Mouse (Mus musculus): ENCODE results near the gene Slc35g1. TPM values are rescaled to one million over a fixed set of nuclear protein-coding genes. Genes with fewer than 3 reads are reported as not detected.
A peak's percentile ranks its signal among the peaks of the same experiment; 100 is the strongest.

The Slc35g1 gene
- polyA plus RNA-seq (2015; fragmentation: Nextera tagmentation; extraction: Ambion mirVana): 0.78 and 1.3 TPM in 2 replicates

- Histone ChIP-seq H3K4me2 (peak within 1 kb of the TSS; percentile 83), H3K36me3 (no peaks in the 10 kb centered on the region), H3K4me3 (replicated peaks) (peak within 1 kb of the TSS; percentile 81), H3K9me3 (replicated peaks) (no peaks in the 10 kb centered on the region), H3K27ac (replicated peaks) (no peak within 1 kb of the TSS), H3K4me1 (peaks cover 12% of the 10 kb centered on the region), H3K27me3 (replicated peaks) (no peaks in the 10 kb centered on the region), H3K9ac (replicated peaks) (peak within 1 kb of the TSS; percentile 70)
- ATAC-seq (ENCODE audit: low FRiP score): peak; percentile 91
- WGBS: under 1% methylated on average over 73 of the region's 90 CpGs
Measured at GRCm38 (mm10) chr19:38395701-38396632, at the start of gene Slc35g1. TSS of gene Slc35g1 (plus strand) at chr19:38395980.

GRCm38 (mm10) chr19:38348271-38349012, 47.3 kb upstream of the Slc35g1 start:
- peak; percentile 77 for ATAC-seq (ENCODE audit: low FRiP score)
- H3K27me3 ChIP-seq (replicated peaks): no peaks in the 10 kb centered on the region
- H3K4me2 ChIP-seq: peak overlapping the region; percentile 40
- H3K27ac ChIP-seq (replicated peaks): peak overlapping the region; percentile 72
- H3K9ac ChIP-seq (replicated peaks): no peak overlapping the region
- 8% methylated on average over 13 of the region's 13 CpGs for WGBS
- no peaks in the 10 kb centered on the region for H3K36me3 ChIP-seq
- H3K9me3 ChIP-seq (replicated peaks): no peaks in the 10 kb centered on the region
- H3K4me1 ChIP-seq: peaks cover 7% of the 10 kb centered on the region
- peak overlapping the region; percentile 27 for H3K4me3 ChIP-seq (replicated peaks)

- Histone ChIP-seq H3K36me3 (no peaks in the 10 kb centered on the region), H3K4me3 (replicated peaks) (peak overlapping the region; percentile 27), H3K27ac (replicated peaks) (peak overlapping the region; percentile 72), H3K27me3 (replicated peaks) (no peaks in the 10 kb centered on the region), H3K9ac (replicated peaks) (no peak overlapping the region), H3K4me1 (peaks cover 7% of the 10 kb centered on the region), H3K4me2 (peak overlapping the region; percentile 40), H3K9me3 (replicated peaks) (no peaks in the 10 kb centered on the region)
- 48% methylated on average over 5 of the region's 5 CpGs for WGBS
- ATAC-seq (ENCODE audit: low FRiP score): peak; percentile 49
Measured at GRCm38 (mm10) chr19:38349013-38349341, 46.8 kb upstream of the Slc35g1 start.

- 96% methylated on average over 2 of the region's 2 CpGs for WGBS
- H3K9ac ChIP-seq (replicated peaks): no peak overlapping the region
- no peaks in the 10 kb centered on the region for H3K9me3 ChIP-seq (replicated peaks)
- no peaks in the 10 kb centered on the region for H3K36me3 ChIP-seq
- H3K4me1 ChIP-seq: peaks cover 7% of the 10 kb centered on the region
- no peak for ATAC-seq (ENCODE audit: low FRiP score)
- no peak overlapping the region for H3K27ac ChIP-seq (replicated peaks)
- no peaks in the 10 kb centered on the region for H3K27me3 ChIP-seq (replicated peaks)
- no peak overlapping the region for H3K4me2 ChIP-seq
- no peak overlapping the region for H3K4me3 ChIP-seq (replicated peaks)
Measured at GRCm38 (mm10) chr19:38351202-38351601, 44.6 kb upstream of the Slc35g1 start.

- Histone ChIP-seq H3K9ac (replicated peaks) (no peak overlapping the region), H3K4me3 (replicated peaks) (no peak overlapping the region), H3K4me2 (no peak overlapping the region), H3K27me3 (replicated peaks) (no peaks in the 10 kb centered on the region), H3K27ac (replicated peaks) (no peak overlapping the region), H3K4me1 (peaks cover 7% of the 10 kb centered on the region), H3K9me3 (replicated peaks) (no peaks in the 10 kb centered on the region), H3K36me3 (no peaks in the 10 kb centered on the region)
- ATAC-seq (ENCODE audit: low FRiP score): no peak
- WGBS: 87% methylated on average over 3 of the region's 3 CpGs
Measured at GRCm38 (mm10) chr19:38351728-38352127, 44.1 kb upstream of the Slc35g1 start.

GRCm38 (mm10) chr19:38352495-38353130, 43.2 kb upstream of the Slc35g1 start:
- Histone ChIP-seq H3K36me3 (no peaks in the 10 kb centered on the region), H3K27me3 (replicated peaks) (no peaks in the 10 kb centered on the region), H3K4me2 (no peak overlapping the region), H3K4me1 (peaks cover 7% of the 10 kb centered on the region), H3K27ac (replicated peaks) (no peak overlapping the region), H3K4me3 (replicated peaks) (no peak overlapping the region), H3K9ac (replicated peaks) (no peak overlapping the region), H3K9me3 (replicated peaks) (no peaks in the 10 kb centered on the region)
- peak; percentile 60 for ATAC-seq (ENCODE audit: low FRiP score)
- WGBS: 43% methylated on average over 6 of the region's 6 CpGs

- 89% methylated on average over 1 of the region's 1 CpGs for WGBS
Measured at GRCm38 (mm10) chr19:38354279-38354678, 41.5 kb upstream of the Slc35g1 start.

GRCm38 (mm10) chr19:38354819-38355360, 40.9 kb upstream of the Slc35g1 start:
- Histone ChIP-seq H3K36me3 (no peaks in the 10 kb centered on the region), H3K4me3 (replicated peaks) (no peak overlapping the region), H3K4me1 (no peaks in the 10 kb centered on the region), H3K9me3 (replicated peaks) (no peaks in the 10 kb centered on the region), H3K27ac (replicated peaks) (no peak overlapping the region), H3K9ac (replicated peaks) (no peak overlapping the region), H3K27me3 (replicated peaks) (no peaks in the 10 kb centered on the region), H3K4me2 (no peak overlapping the region)
- WGBS: 74% methylated on average over 10 of the region's 10 CpGs
- no peak for ATAC-seq (ENCODE audit: low FRiP score)

More at GRCm38 (mm10) chr19:38354279-38354678, 41.5 kb upstream of the Slc35g1 start:
- Histone ChIP-seq H3K36me3 (no peaks in the 10 kb centered on the region), H3K9me3 (replicated peaks) (no peaks in the 10 kb centered on the region), H3K4me3 (replicated peaks) (no peak overlapping the region), H3K4me1 (no peaks in the 10 kb centered on the region), H3K27ac (replicated peaks) (no peak overlapping the region), H3K4me2 (no peak overlapping the region), H3K9ac (replicated peaks) (no peak overlapping the region), H3K27me3 (replicated peaks) (no peaks in the 10 kb centered on the region)
- ATAC-seq (ENCODE audit: low FRiP score): no peak

GRCm38 (mm10) chr19:38356211-38356828, 39.5 kb upstream of the Slc35g1 start:
- H3K36me3 ChIP-seq: no peaks in the 10 kb centered on the region
- H3K4me1 ChIP-seq: no peaks in the 10 kb centered on the region
- H3K27me3 ChIP-seq (replicated peaks): no peaks in the 10 kb centered on the region
- no peak for ATAC-seq (ENCODE audit: low FRiP score)
- H3K4me2 ChIP-seq: no peak overlapping the region
- H3K9me3 ChIP-seq (replicated peaks): no peaks in the 10 kb centered on the region
- 78% methylated on average over 8 of the region's 8 CpGs for WGBS
- H3K4me3 ChIP-seq (replicated peaks): no peak overlapping the region
- no peak overlapping the region for H3K27ac ChIP-seq (replicated peaks)
- H3K9ac ChIP-seq (replicated peaks): no peak overlapping the region

GRCm38 (mm10) chr19:38357956-38358623, 37.7 kb upstream of the Slc35g1 start:
- WGBS: 49% methylated on average over 9 of the region's 9 CpGs
- no peak overlapping the region for H3K27ac ChIP-seq (replicated peaks)
- H3K4me2 ChIP-seq: no peak overlapping the region
- H3K9me3 ChIP-seq (replicated peaks): no peaks in the 10 kb centered on the region
- no peaks in the 10 kb centered on the region for H3K36me3 ChIP-seq
- no peak; the same call in 1 of the 2 replicates for ATAC-seq (ENCODE audit: low FRiP score)
- no peak overlapping the region for H3K4me3 ChIP-seq (replicated peaks)
- no peak overlapping the region for H3K9ac ChIP-seq (replicated peaks)
- H3K4me1 ChIP-seq: no peaks in the 10 kb centered on the region
- no peaks in the 10 kb centered on the region for H3K27me3 ChIP-seq (replicated peaks)
